Mouse (Mus musculus) embryo, embryonic 10.5 days (tissue): ENCODE data around the gene Alox12.

ENCODE experiments used
- DNase-seq: peaks from one replicate; pipeline ENCODE4 v3.0.0-alpha.2; 2015; ENCODE audit warnings: low spot score

The Alox12 gene

DNA sequence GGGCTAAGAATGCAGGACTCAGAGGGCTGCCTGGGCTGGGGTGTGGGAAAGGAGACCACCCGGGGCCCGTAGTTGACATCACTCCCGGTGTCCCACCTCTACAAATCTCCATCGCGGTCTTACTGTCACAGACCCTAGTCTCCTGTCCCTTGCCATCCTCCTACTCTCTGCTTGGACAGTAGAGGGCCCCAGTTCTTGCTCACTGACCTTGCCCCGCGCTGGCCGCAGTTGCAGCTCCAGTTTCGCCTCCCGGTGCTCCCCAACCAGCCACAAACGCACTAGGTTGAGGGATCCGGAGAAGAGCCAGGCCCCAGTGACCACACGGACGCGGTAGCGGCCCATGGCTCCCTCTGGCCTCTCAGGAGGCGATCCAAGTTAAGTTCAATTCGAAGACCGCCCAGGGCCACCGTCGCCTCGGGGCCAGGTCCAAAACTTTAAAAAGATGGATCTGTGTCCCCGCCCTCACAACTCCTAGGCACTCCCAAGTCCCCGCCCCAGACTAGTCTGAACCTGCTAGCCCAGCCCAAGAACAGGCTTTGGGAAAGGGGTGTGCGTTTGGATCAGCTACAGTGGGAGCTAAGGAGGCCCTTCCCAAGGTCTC is at the start of gene Alox12:
Gene Alox12, minus strand, starts transcription at position 423 of the 601 bp plus-strand sequence.
- peak; percentile 64 for DNase-seq

DNA sequence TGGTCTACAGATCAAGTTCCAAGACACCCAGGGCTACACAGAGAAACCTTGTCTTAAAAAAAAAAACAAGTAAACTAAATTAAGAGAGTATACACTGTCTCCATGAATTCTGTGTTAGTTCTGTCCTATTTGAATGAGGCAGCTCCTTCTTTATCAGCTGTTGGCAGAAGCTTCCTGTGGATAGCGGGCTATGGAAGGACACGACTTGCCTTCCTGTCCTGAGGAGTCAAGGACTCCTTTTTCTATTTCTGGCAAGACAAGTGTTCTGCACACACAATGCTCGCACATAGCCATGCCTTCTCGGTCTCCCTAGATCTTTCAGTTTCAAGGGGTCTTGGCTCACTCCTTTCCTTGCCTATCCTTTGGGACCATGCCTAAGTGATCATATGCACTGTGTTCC is 47.1 kb upstream of the Alox12 start:
- DNase-seq = no peak

DNA sequence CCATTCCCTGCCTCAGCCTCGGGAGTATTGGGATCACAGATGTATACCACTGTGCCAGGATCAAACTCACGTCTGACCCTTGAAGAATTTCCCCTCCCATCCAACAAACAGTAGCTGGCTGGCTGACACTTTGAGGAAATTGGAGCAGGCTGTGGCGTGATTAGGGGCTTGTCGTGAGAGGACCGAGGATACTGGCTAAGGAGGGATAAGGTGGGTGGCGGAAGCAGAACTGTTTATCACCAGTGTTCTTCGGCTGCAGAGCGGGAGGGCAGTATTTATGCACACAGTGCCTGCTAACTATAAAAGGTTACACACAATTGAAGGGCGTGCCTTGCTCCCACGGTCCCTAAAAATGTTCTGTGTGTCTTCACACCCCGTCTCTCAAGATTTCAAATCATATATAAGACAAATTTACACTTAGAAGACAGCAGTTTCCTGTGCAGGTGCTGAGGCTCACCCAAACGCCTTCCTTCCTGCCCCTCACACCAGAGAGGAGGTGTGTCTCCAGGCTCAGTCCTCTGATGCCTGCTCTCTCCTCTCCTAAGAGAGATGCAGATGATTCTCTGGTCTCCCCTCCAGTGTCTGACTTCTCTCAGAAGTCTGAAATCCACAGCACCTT is 42.8 kb upstream of the Alox12 start:
- DNase-seq = no peak

DNA sequence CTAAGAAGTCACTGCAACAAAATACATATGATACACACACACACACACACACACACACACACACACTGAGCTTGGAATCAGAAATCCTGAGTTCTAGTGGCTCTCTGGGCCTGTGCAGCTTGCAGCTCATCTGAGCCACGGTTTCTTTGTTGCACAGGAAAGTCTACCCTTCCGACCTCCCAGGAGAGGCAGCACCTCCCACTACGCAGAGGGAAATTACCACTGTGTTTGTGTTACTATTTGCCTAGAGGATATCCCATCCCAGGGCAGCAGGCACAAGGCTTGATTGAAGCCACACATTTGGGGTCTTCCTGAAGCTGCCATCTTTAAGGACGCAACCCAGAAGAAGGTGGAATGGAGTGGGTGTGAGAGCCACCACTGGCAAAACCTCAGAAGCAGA is 42.3 kb upstream of the Alox12 start:
- no peak for DNase-seq

DNA sequence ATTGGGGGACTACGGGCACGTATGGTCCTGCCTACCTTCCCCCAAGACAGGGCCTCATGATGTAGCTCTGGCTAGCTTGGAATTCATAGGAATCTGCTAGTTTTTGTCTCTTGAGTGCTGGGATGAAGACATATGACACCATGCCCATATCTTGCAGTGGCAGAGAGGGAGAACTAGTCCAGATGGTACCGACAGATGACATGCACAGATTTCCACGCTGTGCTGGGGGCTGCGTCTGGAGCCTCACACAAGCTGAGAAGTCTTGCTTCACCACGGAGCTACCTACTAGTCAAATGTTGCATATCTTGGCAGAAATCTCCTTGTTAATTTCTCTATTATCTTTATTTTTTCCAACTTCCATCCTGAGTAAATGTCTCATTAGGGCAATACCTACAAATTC is 38.7 kb upstream of the Alox12 start:
- DNase-seq = no peak

DNA sequence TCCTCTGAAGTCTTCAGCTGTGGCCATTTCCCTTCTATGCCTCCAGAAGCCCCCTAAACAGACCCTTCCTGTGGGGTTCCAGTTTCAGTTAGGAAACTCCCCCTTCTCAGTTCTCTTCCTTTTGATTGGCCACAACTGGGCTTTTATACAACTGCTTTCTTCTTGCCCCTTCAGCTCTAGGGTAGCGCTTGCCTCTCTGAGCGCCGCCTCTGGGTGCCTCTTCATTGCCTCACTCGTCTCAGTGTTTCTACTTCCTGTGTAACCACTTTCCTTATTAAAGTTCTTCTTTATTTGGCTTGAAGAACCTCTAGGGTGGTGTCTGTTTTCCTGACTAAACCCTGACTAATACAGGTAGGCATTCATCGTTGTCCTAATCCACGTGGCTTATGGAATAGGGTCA is 36.1 kb upstream of the Alox12 start:
- no peak for DNase-seq

DNA sequence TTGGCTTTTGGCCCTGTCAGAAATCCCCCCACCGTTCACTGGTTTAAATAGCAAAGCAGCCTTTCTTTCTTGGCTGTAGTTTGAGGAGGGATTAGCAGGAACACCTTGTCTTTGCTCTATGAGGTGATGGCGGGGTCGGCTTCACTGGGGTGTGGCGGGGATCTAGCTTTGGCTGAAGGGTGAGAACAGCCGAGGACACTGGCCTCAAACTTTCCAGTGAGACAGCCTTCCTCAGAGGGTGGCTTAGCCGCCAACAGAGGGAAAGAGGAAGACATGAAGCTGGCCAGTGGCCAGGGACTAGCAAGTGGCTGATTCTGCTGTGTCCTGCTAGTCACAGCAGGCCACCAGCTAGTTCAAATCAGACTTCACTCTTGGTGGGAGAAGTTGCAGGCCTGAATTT is 34.1 kb upstream of the Alox12 start:
- DNase-seq = no peak

DNA sequence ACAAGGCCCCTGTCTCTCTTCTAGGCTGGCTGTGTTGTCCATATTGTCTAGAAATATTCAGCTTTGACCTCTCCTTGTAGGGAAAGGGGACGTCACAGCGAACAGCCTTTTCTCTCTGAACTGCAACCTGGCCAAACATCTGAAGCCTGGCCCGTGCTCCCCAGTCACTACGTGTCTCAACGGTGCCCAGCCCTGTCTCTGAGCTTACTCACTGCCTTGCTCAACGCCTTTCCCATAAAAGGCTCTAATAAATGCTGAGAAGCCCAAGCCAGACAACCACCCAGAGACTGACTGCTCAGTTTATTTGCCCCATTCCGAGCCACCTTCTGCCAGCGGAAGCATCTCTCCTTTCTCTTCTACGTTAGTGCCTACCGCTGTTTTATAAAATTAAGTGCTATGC is 32.9 kb upstream of the Alox12 start:
- no peak for DNase-seq

DNA sequence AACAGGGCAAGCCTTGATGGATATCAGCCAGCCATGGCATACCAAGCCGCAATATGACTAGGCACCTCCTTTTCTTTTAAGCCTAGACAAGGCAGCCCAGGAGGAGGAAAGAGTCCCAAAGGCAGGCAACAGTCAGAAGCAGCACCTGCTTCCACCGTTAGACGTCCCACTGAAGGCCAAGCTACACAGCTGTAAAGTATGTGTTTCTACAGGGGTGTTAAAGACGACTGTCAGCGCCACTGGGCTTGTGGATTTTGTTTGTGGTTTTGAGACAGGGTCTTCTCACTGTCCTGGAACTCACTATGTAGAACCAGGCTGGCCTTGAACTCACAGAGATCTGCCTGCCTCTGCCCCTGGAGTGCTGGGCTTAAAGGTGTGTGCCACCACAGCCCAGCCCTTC is 30.5 kb upstream of the Alox12 start:
- DNase-seq = no peak

DNA sequence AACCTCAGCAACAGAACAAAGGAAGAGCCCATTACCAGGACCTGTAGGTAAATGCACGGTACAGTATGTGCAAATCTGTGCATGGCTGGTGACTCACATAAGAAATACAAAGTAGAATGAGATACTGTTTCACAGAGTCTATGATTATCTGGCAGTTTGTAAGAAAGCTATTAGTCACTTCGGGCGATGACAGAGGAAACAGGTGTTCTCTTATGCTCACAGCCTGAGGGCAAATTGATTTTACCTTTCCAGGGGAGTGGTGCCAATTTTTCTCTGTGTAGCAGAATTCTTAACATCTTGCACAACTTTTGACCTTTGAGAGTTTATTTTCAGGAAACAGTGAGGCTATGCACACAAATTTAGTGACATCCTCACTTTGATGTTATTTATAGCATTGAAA is 29.6 kb upstream of the Alox12 start:
- DNase-seq = no peak

DNA sequence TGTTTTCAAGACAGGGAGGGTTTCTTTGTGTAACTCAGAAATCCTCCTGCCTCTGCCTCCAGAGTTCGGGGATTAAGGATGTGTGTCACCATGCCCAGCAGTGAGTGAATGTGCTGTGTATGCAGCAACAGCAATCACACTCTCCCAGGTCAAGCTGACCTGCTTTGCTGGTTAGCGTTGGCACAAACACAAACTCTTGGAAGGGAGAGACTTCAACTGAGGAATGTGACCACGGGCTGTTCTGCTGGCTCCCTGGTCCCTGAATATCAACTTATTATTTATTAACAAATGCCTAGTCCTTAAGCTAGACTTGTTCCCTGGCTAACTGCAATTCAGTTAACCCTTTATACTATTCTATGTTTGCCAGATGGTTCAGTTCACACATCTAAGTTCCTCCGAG is 28.5 kb upstream of the Alox12 start:
- DNase-seq = no peak

DNA sequence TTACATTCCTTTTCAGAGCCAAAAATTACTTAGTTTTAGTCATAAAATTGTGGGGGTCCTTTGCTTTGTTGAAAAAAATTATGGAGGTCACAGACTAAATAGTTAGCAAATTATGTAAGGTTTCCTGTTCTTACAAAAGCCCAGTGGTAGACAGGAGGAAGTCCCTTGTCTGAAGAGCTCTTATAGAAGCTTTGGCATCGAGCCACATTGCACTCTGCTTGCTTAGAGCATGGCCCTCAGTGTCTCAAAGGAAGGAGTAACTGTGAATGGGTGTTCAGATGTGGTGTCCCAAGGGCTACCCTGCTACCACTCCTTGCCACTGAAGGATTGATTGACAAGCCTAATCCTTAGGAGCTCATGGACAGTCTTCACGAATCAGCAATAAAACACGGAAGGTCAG is 25.3 kb upstream of the Alox12 start:
- DNase-seq = no peak

DNA sequence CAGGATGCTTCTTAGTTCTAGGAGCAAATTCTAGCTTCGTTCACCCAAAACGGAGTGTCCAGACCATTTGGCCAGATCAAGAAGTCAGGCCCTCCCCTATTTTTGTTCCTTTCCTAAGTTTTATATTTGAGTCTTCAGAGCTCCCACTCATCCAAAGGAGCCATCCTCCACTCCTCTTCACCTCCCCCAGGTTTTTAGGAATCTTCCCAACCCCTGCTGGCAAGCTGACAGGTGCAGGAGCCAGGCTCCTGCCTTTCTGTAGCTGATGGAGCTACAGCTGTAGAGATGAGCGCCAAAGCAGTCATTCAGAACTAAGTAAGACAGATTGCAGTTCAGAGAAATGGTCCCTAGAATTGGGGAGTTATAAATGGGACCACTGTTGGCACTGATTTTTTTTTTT is 23.8 kb upstream of the Alox12 start:
- DNase-seq = no peak

DNA sequence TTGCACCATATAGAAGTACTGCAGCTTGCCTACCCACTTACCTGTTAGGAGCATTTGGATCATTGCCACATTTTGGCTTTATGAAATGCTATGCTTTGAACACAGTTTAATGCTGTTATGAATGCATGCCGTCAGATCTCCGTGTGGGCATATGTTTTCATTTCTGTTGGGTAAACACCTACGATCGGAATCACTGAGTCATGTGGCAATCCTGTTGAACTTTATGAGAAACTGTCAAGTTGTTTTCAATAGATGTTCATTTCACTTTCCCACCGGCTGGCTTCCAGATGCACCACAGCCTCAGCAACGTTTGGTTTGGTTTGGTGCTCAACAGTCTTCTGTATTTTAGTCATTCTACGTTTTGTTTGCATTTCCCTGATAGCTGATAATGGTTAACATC is 16.5 kb upstream of the Alox12 start:
- DNase-seq = no peak

DNA sequence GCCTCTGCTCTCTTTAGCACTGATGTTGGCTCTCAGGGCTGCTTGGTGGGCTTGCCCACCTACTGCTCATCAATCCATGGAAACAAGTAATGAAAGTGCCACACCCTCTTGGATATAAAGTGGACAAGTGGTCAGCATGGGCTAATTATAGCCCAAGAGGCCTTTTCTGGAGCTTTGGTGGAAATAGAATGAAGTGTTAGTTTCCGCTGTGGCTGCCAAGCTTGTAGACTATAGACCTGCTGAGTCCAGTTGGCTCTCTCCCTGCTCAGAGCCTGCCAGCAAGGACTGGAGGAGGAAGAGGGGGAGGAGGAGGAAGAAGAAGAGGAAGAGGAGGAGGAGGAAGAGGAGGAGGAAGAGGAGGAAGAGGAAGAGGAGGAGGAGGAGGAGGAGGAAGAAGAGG is 11.3 kb upstream of the Alox12 start:
- no peak for DNase-seq

DNA sequence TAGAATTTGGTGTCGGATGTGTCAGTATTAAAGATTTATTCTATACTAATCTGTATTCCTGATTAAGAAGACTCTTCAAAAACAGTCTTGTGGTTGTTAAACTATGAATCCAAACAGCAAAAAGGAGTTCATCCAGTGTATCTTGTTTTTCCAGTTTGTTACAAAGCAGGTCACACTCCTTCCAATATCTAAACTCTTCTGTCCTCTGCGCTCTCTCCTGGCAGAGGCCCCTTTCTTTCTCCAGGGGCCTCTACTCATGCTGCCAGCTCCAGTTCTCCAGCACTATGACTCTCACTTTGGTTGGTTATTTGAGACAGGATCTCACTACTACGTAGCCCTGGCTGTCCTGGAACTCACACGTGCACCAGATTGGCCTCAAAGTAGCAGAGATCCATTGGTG is 10.7 kb upstream of the Alox12 start:
- DNase-seq = no peak

DNA sequence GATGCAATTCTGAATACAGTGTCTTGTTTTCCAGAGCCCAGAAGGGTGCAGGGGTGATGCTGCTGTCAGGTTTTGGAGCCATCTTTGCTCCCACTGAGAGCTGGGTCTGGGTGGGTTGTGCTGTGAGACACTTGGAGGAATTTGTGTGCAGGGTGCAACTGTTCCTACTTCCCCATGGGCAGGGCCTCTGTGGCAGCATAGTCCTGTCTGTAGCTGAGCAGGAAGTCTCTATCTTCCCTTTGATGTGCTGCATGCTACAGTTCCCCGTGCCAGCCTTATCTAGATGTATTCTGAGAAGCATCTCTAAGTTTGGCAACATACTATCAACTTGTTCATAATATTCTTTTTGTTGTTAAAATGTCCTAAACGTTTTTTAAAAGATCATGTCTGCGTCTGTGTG is 10.1 kb upstream of the Alox12 start:
- no peak for DNase-seq

DNA sequence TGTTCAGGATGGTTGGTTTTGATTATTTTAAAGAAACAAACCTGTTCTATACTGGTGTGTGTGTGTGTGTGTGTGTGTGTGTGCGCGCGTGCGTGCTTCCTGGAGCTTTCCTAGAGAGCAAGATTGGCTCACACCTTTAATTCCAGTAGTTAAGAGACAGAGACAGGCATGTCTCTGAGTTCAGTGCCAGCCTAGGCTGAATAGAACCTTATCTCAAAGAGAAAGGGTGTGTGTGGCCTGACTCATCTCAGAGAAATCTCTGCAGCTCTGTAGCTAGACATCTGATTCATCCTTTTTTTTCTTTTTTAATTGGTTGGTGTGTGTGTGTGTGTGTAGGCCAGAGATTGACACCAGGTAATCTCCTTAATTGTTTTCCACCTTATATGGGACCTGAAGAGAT is 3.9 kb upstream of the Alox12 start:
- DNase-seq = no peak

DNA sequence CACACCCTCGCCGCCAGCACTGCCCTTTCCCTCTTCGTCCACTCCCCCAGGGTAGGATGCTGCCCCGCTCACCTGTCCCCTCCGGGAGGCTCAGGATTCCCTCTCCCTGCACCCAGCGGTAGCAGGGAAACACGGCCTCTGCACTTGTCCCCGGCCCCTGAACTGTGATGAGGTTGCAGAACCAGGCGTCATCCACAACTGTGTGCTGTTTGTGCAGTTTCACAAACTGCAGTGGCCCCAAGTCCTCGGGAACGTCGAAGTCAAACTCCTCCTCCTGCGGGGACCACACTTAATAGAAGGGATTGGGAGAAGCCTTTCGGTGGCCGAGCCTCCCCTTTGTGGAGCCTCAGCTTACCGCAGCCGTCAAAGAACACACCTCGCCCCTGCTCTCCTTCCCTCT is 816 bp downstream of the Alox12 start:
- DNase-seq = no peak

DNA sequence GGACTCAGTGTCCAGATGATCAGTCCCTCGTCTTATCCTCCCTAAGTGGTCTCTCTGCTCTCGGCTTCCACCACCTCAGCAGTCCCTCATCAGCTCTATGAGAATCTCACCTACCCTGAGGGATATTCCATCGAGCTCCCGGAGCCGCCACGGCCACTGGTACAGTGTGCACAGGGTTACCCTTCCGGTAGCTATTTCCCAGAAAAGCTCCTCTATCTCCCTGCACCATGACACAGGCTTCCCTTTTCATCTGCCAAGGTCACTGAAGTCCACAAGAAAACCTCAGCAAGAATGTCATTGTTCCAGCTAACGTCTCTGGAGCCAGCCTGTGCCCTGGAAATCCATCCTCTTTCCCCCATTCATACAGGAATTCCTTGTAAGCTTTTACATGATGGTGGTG is 3.3 kb downstream of the Alox12 start:
- no peak for DNase-seq

DNA sequence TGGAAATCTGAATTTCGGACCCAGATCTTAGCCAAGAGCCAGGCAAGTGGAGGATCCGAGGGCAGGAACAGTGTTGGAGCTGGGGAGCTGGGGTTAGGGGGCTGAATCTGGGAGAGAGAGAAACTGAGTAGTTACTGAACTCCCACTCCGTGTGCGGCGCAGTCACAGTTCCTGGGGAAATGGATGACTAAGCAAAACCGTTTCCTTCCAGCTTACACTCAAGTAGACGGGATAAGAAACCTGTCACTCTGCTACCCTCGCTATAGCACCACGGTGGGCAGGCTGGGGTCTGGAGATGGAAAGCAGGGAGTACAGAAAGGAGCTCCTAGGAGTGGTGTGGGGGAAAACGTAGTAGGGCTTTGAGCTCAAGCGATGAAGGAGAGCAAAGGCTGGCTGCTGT is 5.0 kb downstream of the Alox12 start:
- no peak for DNase-seq

DNA sequence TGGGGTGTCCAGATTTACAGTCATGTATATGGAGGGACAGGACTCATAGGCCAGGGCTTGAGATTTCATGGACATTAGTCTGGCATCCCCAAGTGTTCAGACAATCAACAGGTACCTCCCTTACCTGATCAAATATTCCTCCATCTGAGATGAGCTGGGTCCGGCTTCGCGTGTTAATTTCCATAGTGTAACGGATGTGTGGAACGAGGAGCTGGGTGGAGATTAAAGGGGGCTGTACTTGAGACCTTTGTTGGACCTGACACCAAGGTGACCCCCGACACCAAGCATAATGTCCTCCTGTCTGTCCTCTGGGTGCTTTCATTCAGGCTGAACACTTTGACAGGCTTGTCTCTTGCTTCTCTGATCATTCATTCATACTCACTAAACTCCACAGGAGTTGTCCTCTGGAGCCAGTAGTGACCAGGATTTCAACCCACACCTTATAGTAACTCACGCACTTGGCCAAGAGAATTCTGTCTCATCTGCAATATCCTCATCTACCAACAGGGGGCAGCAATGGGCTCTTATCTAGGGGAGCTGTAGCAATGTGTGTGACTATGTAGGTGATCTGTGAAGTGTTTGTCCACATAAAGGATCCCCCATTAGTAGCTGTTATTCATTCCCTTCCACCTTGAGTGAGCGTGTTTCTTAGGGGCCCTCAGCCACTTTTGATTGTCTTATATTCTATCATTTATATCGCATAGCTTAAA is 7.9 kb downstream of the Alox12 start:
- peak; percentile 86 for DNase-seq

DNA sequence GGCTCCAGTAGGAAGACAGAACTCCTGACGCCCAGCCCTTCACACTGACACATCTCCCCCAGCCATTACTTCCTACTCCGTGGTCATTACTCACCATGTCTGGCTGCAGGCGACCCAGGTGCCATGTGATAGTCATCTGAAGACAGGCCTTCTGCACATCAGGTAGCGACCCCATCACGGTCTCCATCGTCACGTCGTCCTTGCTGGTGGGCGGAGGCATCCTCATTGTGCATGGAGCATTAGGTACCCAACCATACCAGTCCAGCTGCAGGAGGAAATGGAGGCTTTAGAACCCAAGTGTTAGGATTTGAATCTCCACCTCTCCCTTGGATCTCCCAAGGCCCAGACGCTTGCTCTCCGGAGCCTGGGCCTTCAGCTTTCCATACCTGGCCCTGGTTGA is 12.6 kb downstream of the Alox12 start:
- DNase-seq = no peak
